Mouse (Mus musculus) kidney, postnatal 25 days (tissue): ENCODE results near the gene D6Ertd527e.
"Not testable (repeated sequence)": the region's sequence is repeated elsewhere in the genome, so short reads cannot be mapped to it uniquely, and the experiment has no call there.

Source experiments
- DNase-seq, 2 experiments: peaks; one replicate each; pipeline ENCODE4 v3.0.0; 2021; ENCODE audit warnings: mixed read lengths in 2 of 2

The D6Ertd527e gene

GRCm38 (mm10) chr6:87104123-87104796 lies at the start of gene D6Ertd527e:
Gene D6Ertd527e (plus strand): TSS chr6:87104746.
- DNase-seq, result no peak

- DNase-seq, result no peak
These were observed 44.8 kb upstream of the D6Ertd527e start for GRCm38 (mm10) chr6:87059754-87060153.

- DNase-seq, result no peak
These were observed 41.0 kb upstream of the D6Ertd527e start for GRCm38 (mm10) chr6:87063586-87063985.

DNA sequence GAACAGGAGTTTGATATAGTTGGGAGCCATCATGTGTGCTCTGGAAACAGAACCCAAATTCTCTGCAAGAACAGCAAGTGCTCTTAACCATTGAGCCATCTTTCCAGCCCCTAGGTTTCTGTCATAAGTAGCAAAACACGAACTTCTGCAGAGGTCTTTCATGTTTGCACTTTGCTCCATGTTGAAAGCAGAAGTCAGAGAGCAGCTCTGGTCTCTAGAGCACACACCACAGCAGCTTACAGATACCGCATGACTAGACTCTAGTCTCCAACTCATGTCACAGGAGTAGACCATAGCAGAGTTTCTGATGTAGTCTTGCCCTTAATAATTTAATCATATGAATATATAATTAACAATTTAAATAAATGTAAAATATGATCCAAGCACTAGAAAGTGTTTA lies 36.3 kb upstream of the D6Ertd527e start:
- DNase-seq, result no peak

DNA sequence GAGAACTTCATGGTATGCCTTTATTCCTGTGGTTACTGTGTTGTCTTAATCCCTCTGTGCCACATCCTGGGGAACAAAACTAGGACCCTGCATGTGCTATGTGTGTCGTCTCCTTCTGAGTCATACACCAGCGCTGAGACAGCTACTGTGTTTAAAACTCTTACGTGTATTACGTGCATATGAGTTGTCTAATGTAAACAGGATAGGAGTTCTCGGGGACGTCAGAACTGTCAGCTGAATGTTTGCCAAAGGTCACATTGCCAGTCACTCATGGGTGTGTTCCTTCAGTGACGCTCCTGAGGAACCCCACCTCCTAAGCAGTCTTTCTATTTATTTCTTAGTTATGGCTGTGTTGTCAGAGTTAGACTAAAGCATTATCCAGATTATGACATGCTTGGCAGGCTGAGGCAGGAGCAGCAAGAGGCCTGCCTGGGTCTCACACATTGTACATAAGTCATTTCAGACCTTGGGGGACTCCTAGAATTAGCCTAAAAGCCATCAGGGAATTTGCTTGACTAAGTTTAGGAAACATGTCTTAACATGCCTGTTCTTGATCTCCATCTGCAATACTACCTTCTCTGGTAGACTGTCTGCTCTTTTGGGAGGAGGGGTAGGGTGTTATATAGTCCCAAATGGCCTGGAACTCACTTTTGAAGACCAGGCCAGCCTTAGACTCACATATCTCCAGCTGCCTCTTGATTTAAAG lies 35.2 kb upstream of the D6Ertd527e start:
- DNase-seq, result no peak

DNA sequence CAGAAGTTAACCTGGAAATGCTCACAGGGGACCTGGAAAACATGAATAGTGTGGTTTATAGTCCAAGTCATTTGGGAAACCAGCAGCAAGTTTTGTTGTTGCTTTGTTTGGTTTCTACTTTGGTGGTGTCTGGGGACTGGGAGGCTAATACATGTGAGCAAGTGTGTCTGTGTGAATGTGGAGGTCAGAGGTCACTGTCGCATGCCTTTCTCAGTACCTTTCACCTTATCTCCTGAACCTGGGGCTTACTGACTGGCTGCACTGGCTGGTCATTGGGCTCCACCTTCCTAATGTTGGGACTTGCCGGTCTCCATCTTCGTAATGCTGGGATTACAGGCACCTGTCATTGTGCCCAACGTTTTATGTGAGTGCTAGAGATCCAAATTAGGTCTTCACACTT lies 33.9 kb upstream of the D6Ertd527e start:
- DNase-seq, result no peak

GRCm38 (mm10) chr6:87072759-87073158 lies 31.8 kb upstream of the D6Ertd527e start:
- no peak for DNase-seq

DNA sequence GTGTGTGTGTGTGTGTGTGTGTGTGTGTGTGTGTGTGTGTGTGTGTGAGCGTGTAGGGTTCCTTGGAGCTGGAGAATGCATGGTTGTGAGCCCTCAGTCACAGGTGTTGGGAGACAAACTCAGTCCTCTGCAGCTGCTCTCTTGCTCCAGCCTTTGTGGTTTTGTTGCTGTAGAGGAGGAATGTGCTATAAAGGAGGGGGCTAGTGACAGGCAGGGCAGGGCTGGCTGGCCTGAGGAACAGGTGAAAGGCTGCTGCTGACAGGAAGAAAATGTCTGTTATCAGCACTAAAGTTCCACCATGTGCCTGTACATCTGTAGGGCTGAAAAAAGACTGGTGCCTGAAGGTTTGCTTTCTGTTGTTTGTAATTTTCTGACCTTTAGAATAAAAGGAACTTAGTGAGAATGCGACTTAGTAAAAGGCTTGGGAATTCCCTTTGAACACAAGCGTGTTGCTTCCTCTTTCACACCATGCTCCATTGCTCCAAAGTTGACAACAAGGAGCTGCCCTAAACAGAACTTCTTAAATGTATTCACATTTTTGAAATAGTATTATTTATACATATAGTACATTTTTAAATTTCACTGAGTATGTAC lies 29.4 kb upstream of the D6Ertd527e start:
- DNase-seq, result no peak

DNA sequence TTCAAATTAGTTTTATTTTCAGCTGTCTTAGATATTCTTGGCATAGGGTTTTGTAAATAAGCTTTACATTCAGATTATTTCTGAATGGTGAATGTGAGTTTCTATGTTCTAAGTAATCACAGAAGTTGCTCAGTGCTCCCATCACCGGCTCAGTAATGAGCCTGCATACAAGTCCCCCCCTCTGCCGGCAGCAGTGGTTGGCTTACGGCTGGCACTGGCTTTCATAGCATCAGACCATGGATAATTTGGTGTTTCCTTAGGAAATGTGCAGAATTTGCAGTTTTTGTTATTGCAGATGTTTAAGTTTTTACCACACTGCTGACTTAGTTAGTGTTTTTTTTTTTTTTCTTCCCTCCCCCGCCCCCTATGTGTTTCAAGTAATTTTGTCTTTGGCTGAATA lies 25.1 kb upstream of the D6Ertd527e start:
- no peak for DNase-seq

- DNase-seq, result no peak
These were observed 19.5 kb upstream of the D6Ertd527e start for GRCm38 (mm10) chr6:87085026-87085425.

DNA sequence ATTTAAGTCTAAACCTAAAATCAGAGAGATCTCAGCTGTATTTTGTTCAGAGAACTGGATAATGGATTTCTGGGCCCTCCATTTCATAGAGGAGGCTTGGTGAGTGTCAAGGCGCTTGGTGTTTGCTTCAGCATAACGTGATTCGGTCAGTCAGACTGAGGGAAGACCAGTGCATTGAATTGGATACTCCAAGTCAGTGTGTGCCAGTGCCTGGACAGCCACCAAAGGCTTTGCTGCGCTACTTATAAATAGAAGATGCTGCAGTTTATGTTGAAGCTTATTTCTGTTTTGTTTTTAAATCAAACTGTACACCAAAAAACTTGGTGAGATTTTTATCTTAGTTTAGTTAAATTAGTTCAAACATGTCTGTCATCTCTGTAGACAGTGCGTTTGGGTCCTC lies 16.2 kb upstream of the D6Ertd527e start:
- DNase-seq, result no peak

DNA sequence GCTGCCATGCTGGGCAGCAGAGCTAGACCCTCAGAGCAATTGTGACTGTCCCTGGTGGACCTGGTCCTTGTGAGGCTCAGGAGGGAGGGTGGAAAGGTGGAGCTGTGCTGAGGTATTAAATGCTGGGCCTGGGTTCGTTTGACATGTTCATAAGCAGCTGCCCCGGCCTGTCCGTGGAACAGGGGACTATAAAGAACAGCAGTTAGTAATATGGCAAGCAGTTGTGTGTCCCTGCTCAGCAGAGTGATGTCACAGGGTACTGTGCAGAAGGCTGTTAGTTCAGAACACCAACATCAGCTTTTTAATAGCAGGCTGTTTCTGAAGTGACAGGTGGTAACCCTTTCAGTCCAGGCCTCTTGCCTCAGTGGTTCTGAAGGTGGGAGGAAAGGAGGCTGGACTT lies 13.7 kb upstream of the D6Ertd527e start:
- DNase-seq, result no peak

- DNase-seq, result no peak
These were observed 12.1 kb upstream of the D6Ertd527e start for GRCm38 (mm10) chr6:87092476-87092875.

GRCm38 (mm10) chr6:87093631-87094030 lies 10.9 kb upstream of the D6Ertd527e start:
- DNase-seq, result not testable (repeated sequence)

GRCm38 (mm10) chr6:87099261-87099660 lies 5.3 kb upstream of the D6Ertd527e start:
- DNase-seq, result no peak

GRCm38 (mm10) chr6:87099671-87100296 lies 4.8 kb upstream of the D6Ertd527e start:
- no peak for DNase-seq

DNA sequence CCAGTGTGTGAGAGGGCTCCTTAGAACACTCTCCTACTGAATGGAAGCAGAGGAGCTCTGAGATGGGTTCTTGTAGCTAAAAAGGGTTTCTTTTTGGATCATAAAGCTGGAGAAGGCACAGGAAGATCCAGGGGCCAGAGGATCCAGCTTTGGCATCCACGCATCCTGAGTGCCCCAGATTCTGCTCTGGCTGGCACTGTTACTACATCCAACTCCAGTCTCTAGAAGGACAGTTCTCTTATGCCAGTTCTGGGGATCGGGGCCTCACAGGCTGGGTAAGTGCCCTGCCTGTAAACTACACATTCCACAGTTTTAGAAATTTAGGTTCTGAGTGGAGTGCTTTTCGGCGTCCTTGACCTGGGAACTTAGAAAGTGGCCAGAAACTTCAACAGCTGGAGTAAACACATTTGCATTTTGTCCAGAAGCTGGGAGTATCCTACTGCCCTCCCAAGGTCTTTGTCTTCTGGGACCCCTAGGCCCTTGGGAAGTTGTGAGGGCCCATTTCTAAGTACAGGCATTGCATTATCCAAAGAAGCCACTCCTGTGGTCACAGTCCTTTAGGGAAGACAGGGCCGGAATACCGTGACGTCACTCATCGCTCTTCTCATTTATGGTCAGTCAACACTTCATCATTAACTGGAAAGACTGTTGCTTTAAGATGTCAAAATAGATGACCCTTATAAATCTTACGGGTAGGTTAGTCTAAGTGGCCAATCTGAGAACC lies 4.1 kb upstream of the D6Ertd527e start:
- DNase-seq, result no peak

DNA sequence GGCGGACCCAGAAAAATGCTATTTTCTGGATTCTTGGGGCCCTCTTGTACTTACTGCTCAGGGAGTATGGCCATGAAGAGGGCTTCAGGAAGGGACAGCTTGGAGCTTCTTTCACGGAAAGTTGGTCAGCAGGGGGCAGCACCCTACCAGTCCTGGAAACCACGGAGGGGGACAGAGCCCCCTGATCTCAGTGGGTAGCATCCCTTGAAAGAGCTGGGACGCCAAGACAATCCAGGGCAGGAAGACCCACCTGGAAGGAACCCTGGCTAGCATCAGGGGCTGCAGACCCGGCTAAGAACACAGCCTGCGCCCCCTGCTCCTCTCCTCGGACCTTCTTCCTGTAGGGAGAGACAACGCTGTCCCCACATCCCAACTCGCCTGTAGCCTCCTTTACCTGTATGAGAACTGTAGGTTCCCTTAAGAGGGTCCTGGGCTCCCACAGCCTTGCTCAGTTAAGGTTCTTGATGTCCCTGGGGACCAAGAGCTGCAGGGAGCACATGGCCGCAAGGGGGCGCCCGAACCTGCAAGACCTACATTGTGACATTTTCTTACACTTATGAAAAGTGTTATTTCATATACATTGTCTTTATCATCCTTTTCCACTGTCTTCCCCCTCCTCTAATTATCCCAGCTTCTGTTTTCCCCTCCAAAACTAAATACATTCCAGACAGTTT lies 3.1 kb upstream of the D6Ertd527e start:
- DNase-seq, result peak; percentile 86 to 94

DNA sequence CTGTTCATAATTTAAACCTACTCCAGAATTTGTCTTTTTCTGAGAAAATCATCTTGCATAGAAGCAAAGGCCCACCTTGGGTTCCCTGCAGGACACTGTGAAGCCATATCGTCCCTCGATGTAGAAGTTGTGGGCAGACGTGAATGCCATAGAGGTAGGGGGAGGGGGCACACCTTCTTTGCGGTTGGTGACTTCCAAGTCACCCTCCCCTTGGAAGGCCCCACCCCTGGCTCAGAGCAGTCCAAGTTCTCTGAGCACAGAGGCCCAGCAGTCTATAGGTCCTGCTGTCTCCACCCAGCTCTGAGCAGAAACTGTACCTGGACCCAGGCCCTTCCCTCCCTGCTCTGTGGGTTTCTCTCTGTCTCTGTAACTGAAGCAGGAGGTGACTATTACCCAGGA lies 2.6 kb upstream of the D6Ertd527e start:
- no peak for DNase-seq

GRCm38 (mm10) chr6:87102421-87102911 lies 2.1 kb upstream of the D6Ertd527e start:
- DNase-seq, result peak in 1 of 2 experiments; percentile 50

GRCm38 (mm10) chr6:87103314-87103713 lies 1.2 kb upstream of the D6Ertd527e start:
- no peak for DNase-seq

DNA sequence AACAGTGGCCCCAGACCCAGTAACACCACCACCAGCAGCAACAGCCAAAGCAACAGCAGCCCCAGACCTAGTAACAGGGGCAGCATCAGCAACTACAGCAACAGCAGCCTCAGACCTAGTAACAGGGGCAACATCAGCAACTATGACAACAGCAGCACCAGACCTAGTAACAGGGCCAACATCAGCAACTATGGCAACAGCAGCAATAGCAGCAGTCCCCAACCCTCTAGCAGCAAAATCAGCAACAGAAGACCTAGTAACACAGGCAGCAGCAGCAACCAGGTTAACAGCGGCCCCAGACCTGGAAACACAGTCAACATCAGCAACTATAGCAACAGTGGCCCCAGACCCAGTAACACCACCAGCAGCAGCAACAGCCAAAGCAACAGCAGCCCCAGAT lies 6.9 kb downstream of the D6Ertd527e start:
- no peak for DNase-seq
